Mouse (Mus musculus) lung, embryonic 16.5 days (tissue): ENCODE results near the gene 1700021F07Rik. TPM values are rescaled to one million over a fixed set of nuclear protein-coding genes. Genes with fewer than 3 reads are reported as not detected.

Source experiments
- ATAC-seq: fragments of 200-750 bp; cut with Nextera tagmentation; 2 replicates; pipeline ENCODE4 v1.8.0; 2017; ENCODE audit warnings: low read depth, mild to moderate bottlenecking, moderate library complexity
- H3K27ac ChIP-seq: fragments of 300-500 bp; sonication (generic); 2 replicates; pipeline ENCODE4 v1.5.1; 2014; ENCODE audit warnings: mild to moderate bottlenecking, control low read depth, low read length
- H3K27me3 ChIP-seq: fragments of 300-500 bp; sonication (generic); 2 replicates; pipeline ENCODE4 v1.6.1; 2014; ENCODE audit warnings: low read depth, low read length, mixed read lengths; ENCODE audit not compliant: control insufficient read depth, insufficient read depth
- H3K36me3 ChIP-seq: fragments of 300-500 bp; sonication (generic); 2 replicates; pipeline ENCODE4 v1.6.1; 2014; ENCODE audit warnings: low read length; ENCODE audit not compliant: control insufficient read depth, insufficient read depth
- H3K4me1 ChIP-seq: fragments of 300-500 bp; sonication (generic); replicated peaks from 2 replicates; pipeline ENCODE4 v1.6.1; 2014; ENCODE audit warnings: low read length, mixed read lengths; ENCODE audit not compliant: control insufficient read depth, insufficient read depth
- H3K4me2 ChIP-seq: fragments of 300-500 bp; sonication (generic); 2 replicates; pipeline ENCODE4 v1.6.1; 2014; ENCODE audit warnings: low read depth, low read length, control low read depth
- H3K4me3 ChIP-seq: fragments of 300-500 bp; sonication (generic); 2 replicates; pipeline ENCODE4 v1.5.1; 2014; ENCODE audit warnings: mild to moderate bottlenecking, low read length, control low read depth
- H3K9ac ChIP-seq: fragments of 300-500 bp; sonication (generic); 2 replicates; pipeline ENCODE4 v1.6.1; 2014; ENCODE audit warnings: low read length, control low read depth
- H3K9me3 ChIP-seq: fragments of 300-500 bp; sonication (generic); 2 replicates; pipeline ENCODE4 v1.6.1; 2016; ENCODE audit warnings: low read length; ENCODE audit not compliant: control insufficient read depth
- WGBS: fragments of 180-500 bp; shearing (Covaris S2); extraction: QIAGEN DNeasy Blood & Tissue Kit; methylation state at CpG from one replicate; pipeline ENCODE4 v1.1.7; 2014; 5-methylcytosine and 5-hydroxymethylcytosine counted together
- polyA plus RNA-seq: library from polyadenylated mRNA; unstranded; fragments of >200 nt; fragmentation: Nextera tagmentation; extraction: Ambion mirVana; gene quantifications from 2 replicates; pipeline ENCODE4 v1.2.1, GENCODE M21; 2015

The 1700021F07Rik gene
- polyA plus RNA-seq, 1 experiment from 2014 or later = not detected

GRCm38 (mm10) chr2:173550681-173551080, 28.3 kb downstream of the 1700021F07Rik start:
- H3K4me3 ChIP-seq = no peak overlapping the region
- no peak overlapping the region for H3K27ac ChIP-seq
- H3K9ac ChIP-seq = no peak overlapping the region
- no peaks in the 10 kb centered on the region for H3K36me3 ChIP-seq
- ATAC-seq = no peak
- no peaks in the 10 kb centered on the region for H3K4me1 ChIP-seq
- H3K4me2 ChIP-seq = no peak overlapping the region
- H3K27me3 ChIP-seq = no peaks in the 10 kb centered on the region
- no peaks in the 10 kb centered on the region for H3K9me3 ChIP-seq
- WGBS = 51% methylated on average over 6 of the region's 6 CpGs

- peak; percentile 37 for ATAC-seq
- Histone ChIP-seq H3K4me1 (peaks cover 4% of the 10 kb centered on the region; the same call in 1 of the 2 replicates), H3K27ac (no peak overlapping the region), H3K9ac (no peak overlapping the region), H3K9me3 (no peaks in the 10 kb centered on the region), H3K27me3 (no peaks in the 10 kb centered on the region; the same call in 1 of the 2 replicates), H3K36me3 (no peaks in the 10 kb centered on the region), H3K4me3 (no peak overlapping the region), H3K4me2 (no peak overlapping the region)
- WGBS = 39% methylated on average over 9 of the region's 9 CpGs
Observed at GRCm38 (mm10) chr2:173553863-173554262, 31.5 kb downstream of the 1700021F07Rik start.

DNA sequence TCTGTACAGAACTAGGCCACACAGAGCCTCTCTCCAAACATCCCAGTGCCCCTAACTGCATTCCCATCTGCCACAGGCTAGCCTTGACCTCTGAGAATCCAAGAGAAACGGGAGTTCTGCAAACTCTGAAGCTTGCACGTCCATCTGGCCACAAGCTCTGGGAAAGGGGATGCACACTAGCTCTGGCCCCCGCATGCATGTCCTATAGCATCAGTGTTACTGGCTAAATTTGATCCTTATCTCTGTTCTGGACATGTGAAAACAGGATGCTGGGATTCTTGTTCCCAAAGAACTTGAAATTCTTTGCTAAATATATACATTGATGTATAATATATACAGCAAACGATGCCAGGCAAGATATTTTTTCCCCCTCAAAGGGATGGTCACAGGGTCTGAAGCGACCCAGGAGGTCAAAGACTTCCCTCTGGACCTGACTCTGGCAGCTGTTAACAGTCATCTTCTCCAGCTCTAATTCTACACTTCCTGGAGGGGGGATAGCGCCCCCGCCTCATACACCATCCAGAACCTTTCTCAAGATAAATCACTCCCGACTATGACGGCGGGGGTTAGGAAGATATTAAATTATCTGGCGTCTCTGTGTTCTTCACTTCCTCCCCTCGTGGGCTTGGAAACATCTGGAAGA, 36.5 kb downstream of the 1700021F07Rik start:
- no peaks in the 10 kb centered on the region for H3K9me3 ChIP-seq
- no peaks in the 10 kb centered on the region; the same call in 1 of the 2 replicates for H3K27me3 ChIP-seq
- H3K4me2 ChIP-seq = no peak overlapping the region
- H3K27ac ChIP-seq = peak overlapping the region; percentile 65
- H3K36me3 ChIP-seq = no peaks in the 10 kb centered on the region
- no peak overlapping the region for H3K9ac ChIP-seq
- peak; percentile 81 for ATAC-seq
- H3K4me1 ChIP-seq = peaks cover 8% of the 10 kb centered on the region; the same call in 1 of the 2 replicates
- no peak overlapping the region for H3K4me3 ChIP-seq
- WGBS = 36% methylated on average over 12 of the region's 12 CpGs

DNA sequence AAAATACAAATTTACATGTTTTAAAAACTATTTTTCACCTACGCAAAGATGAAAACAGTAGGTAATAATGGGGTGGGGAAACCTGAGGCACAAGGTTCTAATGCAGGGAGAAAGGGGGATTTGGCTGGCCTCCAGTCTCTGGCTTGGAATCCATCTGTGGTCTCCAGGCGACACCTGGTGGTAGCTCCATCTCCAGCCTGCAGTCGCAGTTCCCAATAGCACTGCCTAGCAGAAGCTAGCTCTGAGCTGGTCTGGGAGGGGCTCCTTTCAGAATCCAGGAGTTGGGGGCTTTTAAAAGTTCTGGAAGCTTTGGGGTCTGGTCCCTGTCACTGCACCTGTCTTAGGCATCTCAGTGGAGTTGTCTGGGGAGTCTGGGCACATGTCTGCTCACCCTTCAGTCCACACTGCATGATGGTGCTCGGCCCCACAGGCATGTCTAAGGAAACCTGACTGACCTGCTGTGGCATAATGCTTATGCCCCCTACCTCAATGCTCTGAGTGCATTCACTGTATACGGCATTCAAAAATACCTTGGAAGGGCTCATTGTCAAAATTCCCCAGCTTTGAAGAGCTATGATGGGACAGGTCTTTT, 39.6 kb downstream of the 1700021F07Rik start:
- Histone ChIP-seq H3K36me3 (no peaks in the 10 kb centered on the region), H3K4me1 (peaks cover 8% of the 10 kb centered on the region; the same call in 1 of the 2 replicates), H3K4me2 (no peak overlapping the region), H3K27me3 (no peaks in the 10 kb centered on the region), H3K4me3 (no peak overlapping the region), H3K9me3 (no peaks in the 10 kb centered on the region), H3K9ac (no peak overlapping the region), H3K27ac (no peak overlapping the region)
- WGBS = 37% methylated on average over 5 of the region's 5 CpGs
- ATAC-seq = no peak; the same call in 1 of the 2 replicates

DNA sequence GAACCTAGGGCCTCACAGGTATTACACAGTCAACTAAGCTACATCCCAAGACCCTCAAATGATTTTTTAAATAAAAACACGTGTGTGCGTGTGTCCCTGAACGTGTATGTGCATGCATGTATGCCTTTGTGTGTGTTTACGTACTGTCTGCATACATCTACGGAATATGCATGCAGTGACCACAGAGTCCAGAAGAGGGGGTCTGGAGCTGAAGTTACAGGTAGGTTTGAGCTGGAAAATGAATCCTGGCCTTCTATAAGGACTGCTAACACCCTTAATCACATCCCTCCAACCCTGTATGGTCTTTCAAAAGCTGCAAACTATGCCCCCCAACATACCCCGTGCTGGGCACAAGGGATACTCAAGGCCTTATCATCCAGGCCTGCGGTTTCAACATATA, 41.0 kb downstream of the 1700021F07Rik start:
- no peak overlapping the region for H3K4me2 ChIP-seq
- peak overlapping the region; percentile 0 for H3K27ac ChIP-seq
- H3K4me3 ChIP-seq = no peak overlapping the region
- no peak overlapping the region for H3K9ac ChIP-seq
- H3K36me3 ChIP-seq = no peaks in the 10 kb centered on the region
- no peak for ATAC-seq
- no peaks in the 10 kb centered on the region for H3K9me3 ChIP-seq
- H3K4me1 ChIP-seq = peaks cover 8% of the 10 kb centered on the region; the same call in 1 of the 2 replicates
- 58% methylated on average over 7 of the region's 7 CpGs for WGBS
- H3K27me3 ChIP-seq = no peaks in the 10 kb centered on the region

GRCm38 (mm10) chr2:173564179-173564578, 41.8 kb downstream of the 1700021F07Rik start:
- Histone ChIP-seq H3K27me3 (no peaks in the 10 kb centered on the region), H3K4me3 (no peak overlapping the region), H3K36me3 (no peaks in the 10 kb centered on the region), H3K4me2 (no peak overlapping the region), H3K9me3 (no peaks in the 10 kb centered on the region), H3K9ac (no peak overlapping the region), H3K4me1 (peaks cover 1% of the 10 kb centered on the region; the same call in 1 of the 2 replicates), H3K27ac (peak overlapping the region; percentile 56)
- 46% methylated on average over 9 of the region's 9 CpGs for WGBS
- 0 out of 2 replicates have a peak, but pooled peaks have one; percentile 41 for ATAC-seq

Other genes with a start within 250 kb of the 1700021F07Rik start
- gene Pmepa1, start 246.1 kb upstream of the 1700021F07Rik start, polyA plus RNA-seq = 7.0 and 7.5 TPM in 2 replicates
- not detected in 2 replicates for gene Ankrd60, start 55.8 kb downstream of the 1700021F07Rik start, polyA plus RNA-seq
- gene Rab22a, start 137.2 kb downstream of the 1700021F07Rik start, polyA plus RNA-seq = 29.7 and 34.1 TPM in 2 replicates
- gene 1700010B08Rik, start 196.8 kb downstream of the 1700021F07Rik start, polyA plus RNA-seq = not detected in 2 replicates
- gene Vapb, start 214.9 kb downstream of the 1700021F07Rik start, polyA plus RNA-seq = 15.5 and 19.2 TPM in 2 replicates